12 mouse cellular contexts compared by ENCODE assay signal in genomic region chr15:6065100-6065499, GRCm38 (mm10).
"Had no signal": no experiment of that assay in that cellular context is flagged by ENCODE, and none has a peak within 500 bp of the region (broad histone marks: within the 10 kb centered on the region; RNA-seq: fewer than 3 reads in every experiment).

No protein-coding gene starts in this region.

- DNase-seq: retina, postnatal 1 day; right cerebral cortex, adult 18-20 months; right cerebral cortex, postnatal 14 days; right cerebral cortex, postnatal 25 days; right cerebral cortex, postnatal 4 days; spleen, adult 18-20 months; thymus, adult 18-20 months; thymus, adult 2 months; thymus, postnatal 14 days; thymus, postnatal 25 days; thymus, postnatal 36 days; thymus, postnatal 4 days had no signal
